Mouse (Mus musculus) olfactory bulb, adult 2 months (tissue): Measurements from ENCODE around the gene Nemf. TPM values are rescaled to one million over a fixed set of nuclear protein-coding genes. Genes with fewer than 3 reads are reported as not detected.
"Not testable (repeated sequence)": the region's sequence is repeated elsewhere in the genome, so short reads cannot be mapped to it uniquely, and the experiment has no call there.

Experiments
- H3K27ac ChIP-seq: fragments of 200-500 bp; 2 replicates; pipeline ENCODE4 v1.5.1; 2012; ENCODE audit warnings: low read depth, low read length; ENCODE audit not compliant: insufficient read depth
- H3K4me1 ChIP-seq: fragments of 200-500 bp; 2 replicates; pipeline ENCODE4 v1.6.1; 2012; ENCODE audit warnings: low read length; ENCODE audit not compliant: control insufficient read depth, insufficient read depth
- H3K4me3 ChIP-seq: fragments of 200-500 bp; 2 replicates; pipeline ENCODE4 v1.5.1; 2012; ENCODE audit warnings: mild to moderate bottlenecking, low read depth, low read length, moderate library complexity; ENCODE audit not compliant: insufficient read depth
- CTCF ChIP-seq: fragments of 200-500 bp; IDR thresholded peaks from 2 replicates; pipeline ENCODE4 v1.5.1; 2012; ENCODE audit warnings: low read depth, mild to moderate bottlenecking, low read length, moderate library complexity; ENCODE audit not compliant: insufficient read depth
- POLR2A ChIP-seq: fragments of 200-500 bp; IDR thresholded peaks from 2 replicates; pipeline ENCODE4 v1.6.1; 2012; ENCODE audit warnings: mild to moderate bottlenecking, low read depth, low read length, moderate library complexity; ENCODE audit not compliant: insufficient read depth
- WGBS: fragments of 180-500 bp; shearing (Covaris S2); methylation state at CpG from one replicate; pipeline ENCODE4 v1.1.7; 2018; 5-methylcytosine and 5-hydroxymethylcytosine counted together
- polyA plus RNA-seq: library from polyadenylated mRNA; stranded (reverse); fragments of >200 nt; gene quantifications from 2 replicates; pipeline ENCODE4 v1.2.4, GENCODE M21; 2012; ENCODE audit warnings: low replicate concordance; ENCODE audit not compliant: missing spikeins, insufficient read depth, insufficient read length

The Nemf gene
- polyA plus RNA-seq, 1 experiment, result not detected

GRCm38 (mm10) chr12:69388321-69388869 lies 31.4 kb upstream of the Nemf start:
- Histone ChIP-seq H3K4me3 (no peak overlapping the region), H3K27ac (no peak overlapping the region), H3K4me1 (no peaks in the 10 kb centered on the region)
- no peak for TF ChIP-seq POLR2A
- TF ChIP-seq CTCF, result no peak
- WGBS, result 97% methylated on average over 10 of the region's 10 CpGs

- WGBS, result 62% methylated on average over 12 of the region's 12 CpGs
- H3K4me3 ChIP-seq, H3K27ac ChIP-seq, H3K4me1 ChIP-seq: not testable (repeated sequence)
Measured at GRCm38 (mm10) chr12:69386281-69386732, 29.3 kb upstream of the Nemf start.

DNA sequence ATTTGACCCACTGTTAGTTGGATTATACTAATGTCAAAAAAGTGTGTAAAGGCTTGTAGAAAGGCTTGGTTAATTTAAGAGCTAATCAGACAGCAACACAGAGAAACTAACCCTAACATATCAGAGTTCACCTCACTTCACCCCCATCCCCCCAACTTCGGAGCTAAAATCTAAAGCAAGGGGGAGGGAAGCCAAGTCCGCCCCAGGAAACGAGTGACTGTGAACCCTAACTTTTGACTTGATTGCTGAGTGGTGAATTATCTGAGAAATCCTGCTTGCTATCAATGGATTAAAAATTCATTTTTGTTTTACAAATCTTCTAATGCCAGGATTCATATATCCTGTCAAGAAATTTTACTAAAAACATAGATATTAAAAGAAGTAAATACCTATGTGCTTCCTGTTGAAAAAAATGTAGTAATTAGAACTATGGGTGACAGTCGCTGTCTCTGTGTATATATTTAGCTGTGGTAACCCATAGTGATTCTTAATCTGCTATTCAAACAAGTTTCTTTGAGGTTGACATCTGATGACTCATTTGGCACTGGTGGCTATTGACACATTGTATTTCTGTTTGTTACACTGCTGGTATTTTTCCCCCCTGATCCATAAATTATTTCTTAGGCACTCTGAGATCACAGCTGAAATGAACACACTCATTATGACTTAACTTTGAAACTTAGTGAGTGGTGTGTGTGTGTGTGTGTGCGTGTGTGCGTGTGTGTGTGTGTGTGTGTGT lies 28.7 kb upstream of the Nemf start:
- Histone ChIP-seq H3K4me1 (no peaks in the 10 kb centered on the region), H3K4me3 (no peak overlapping the region), H3K27ac (no peak overlapping the region)
- 59% methylated on average over 6 of the region's 6 CpGs for WGBS
- TF ChIP-seq CTCF (no peak), POLR2A (no peak)

DNA sequence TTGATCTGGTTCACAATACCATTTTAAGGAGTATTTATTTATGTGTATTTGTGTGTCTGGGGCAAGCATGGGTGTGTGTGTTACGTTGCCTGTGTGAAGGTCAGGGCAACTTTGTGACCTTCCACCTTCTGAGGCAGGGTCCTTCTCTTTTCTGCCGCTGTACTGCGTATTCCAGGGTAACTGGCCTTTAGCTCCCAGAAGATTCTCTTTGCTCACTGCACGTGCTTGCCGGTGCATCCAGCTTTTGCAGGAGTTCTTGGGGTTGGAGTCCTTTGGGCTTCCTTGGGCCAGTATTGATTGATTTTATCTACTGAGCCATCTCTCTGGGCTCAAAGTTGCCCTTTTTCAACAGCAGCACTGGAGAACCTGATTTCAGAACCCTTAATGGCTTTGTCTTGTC lies 27.6 kb upstream of the Nemf start:
- 94% methylated on average over 5 of the region's 5 CpGs for WGBS
- no peak overlapping the region for H3K4me3 ChIP-seq
- no peaks in the 10 kb centered on the region for H3K4me1 ChIP-seq
- TF ChIP-seq POLR2A (no peak), CTCF (no peak)
- H3K27ac ChIP-seq, result no peak overlapping the region

- H3K4me1 ChIP-seq, result no peaks in the 10 kb centered on the region
- H3K4me3 ChIP-seq, result no peak overlapping the region
- WGBS, result 98% methylated on average over 1 of the region's 1 CpGs
- TF ChIP-seq CTCF (no peak), POLR2A (no peak)
- no peak overlapping the region for H3K27ac ChIP-seq
Measured at GRCm38 (mm10) chr12:69382880-69383279, 25.9 kb upstream of the Nemf start.

DNA sequence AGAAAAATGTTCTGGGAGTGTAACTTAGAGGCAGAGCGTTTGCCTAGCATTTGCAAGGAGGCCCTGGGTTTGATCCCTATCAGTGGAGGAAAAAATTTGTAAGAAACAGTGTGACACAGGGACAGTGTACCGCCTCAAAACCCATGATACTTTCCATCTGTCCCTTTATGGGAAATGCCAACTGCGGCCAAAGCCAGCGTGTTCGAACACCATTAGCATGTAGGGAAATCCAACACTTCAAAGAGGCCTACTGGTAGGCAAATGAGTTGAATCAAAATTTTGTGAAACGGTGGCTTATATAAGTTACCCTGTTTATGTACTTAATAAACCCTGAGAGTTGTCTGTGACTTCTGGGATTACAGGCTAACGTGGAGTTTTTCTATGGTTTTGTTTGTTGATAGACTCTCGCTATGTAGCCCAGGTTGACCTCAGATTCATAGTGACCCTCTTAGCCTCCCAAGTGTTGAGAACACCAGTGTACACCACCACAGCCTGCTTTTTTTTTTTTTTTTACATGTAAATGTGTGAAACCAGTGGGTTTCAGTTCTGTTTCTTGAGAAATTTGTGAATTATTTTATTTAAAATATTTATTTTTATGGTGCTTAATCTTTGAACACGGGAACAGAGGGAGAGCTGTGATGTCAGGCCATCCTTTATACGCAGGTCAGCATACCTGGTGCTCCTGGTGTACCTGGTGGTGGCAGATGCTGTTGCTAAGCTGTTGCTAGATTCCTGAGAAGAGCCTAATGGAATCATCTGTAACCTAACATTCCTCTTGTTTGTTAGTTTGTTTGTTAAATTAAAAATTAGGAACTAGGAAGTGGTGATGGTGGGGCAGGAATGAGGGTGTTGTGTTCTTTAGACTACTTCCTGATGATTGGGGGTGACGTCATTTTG lies 21.8 kb upstream of the Nemf start:
- H3K4me3 ChIP-seq, result no peak overlapping the region
- H3K4me1 ChIP-seq, result peaks cover 3% of the 10 kb centered on the region; the same call in 1 of the 2 replicates
- 90% methylated on average over 11 of the region's 11 CpGs for WGBS
- no peak for TF ChIP-seq CTCF
- no peak for TF ChIP-seq POLR2A
- no peak overlapping the region for H3K27ac ChIP-seq

DNA sequence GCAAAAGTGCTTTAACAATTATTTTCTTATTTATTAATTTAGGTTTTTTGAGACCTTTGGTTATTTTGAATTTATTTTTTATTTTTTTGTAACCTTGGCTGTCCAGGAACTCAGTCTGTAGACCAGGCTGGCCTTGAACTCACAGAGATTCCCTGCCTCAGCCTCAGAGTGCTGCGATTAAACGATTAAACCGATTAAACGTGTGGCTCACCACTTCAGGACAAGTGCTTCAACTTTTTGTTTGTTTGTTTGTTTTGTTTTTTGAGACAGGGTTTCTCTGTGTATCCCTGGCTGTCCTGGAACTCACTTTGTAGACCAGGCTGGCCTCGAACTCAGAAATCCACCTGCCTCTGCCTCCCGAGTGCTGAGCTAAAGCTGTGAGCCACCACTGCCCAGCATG lies 20.7 kb upstream of the Nemf start:
- WGBS, result 95% methylated on average over 6 of the region's 6 CpGs

GRCm38 (mm10) chr12:69377188-69377587 lies 20.2 kb upstream of the Nemf start:
- TF ChIP-seq CTCF, result no peak
- TF ChIP-seq POLR2A, result no peak
- WGBS, result 85% methylated on average over 1 of the region's 1 CpGs

More for the DNA sequence above, 20.7 kb upstream of the Nemf start:
- H3K27ac ChIP-seq, H3K4me3 ChIP-seq, H3K4me1 ChIP-seq: not testable (repeated sequence)

GRCm38 (mm10) chr12:69376132-69376531 lies 19.2 kb upstream of the Nemf start:
- TF ChIP-seq POLR2A, result no peak
- 87% methylated on average over 2 of the region's 2 CpGs for WGBS
- no peak overlapping the region for H3K4me3 ChIP-seq
- peaks cover 12% of the 10 kb centered on the region for H3K4me1 ChIP-seq
- no peak overlapping the region for H3K27ac ChIP-seq

More at GRCm38 (mm10) chr12:69377188-69377587, 20.2 kb upstream of the Nemf start:
- H3K4me3 ChIP-seq, result no peak overlapping the region
- peaks cover 9% of the 10 kb centered on the region for H3K4me1 ChIP-seq
- no peak overlapping the region for H3K27ac ChIP-seq
